Mouse (Mus musculus): ENCODE results near the gene Usp37. TPM values are rescaled to one million over a fixed set of nuclear protein-coding genes. Genes with fewer than 3 reads are reported as not detected.
A peak's percentile ranks its signal among the peaks of the same experiment; 100 is the strongest.

Usp37 gene
- polyA plus RNA-seq, 1 experiment from 2014 or later, result 28.1 TPM

MicroRNAs within 50 kb of the gene (microRNA counts, 519-probe panel; counts per million panel counts)
- microRNA mmu-miR-26b, result 3,726 counts per million, percentile 52 among the panel's probes with 10 or more counts

Small RNAs within 50 kb of the gene (microRNA-seq; reads per million reads assigned to microRNA genes)
- gene Gm25035, result not detected
- gene Mir26b, result 16,060 reads per million, percentile 97 among the genes with 10 or more reads in this experiment

Other genes starting within 250 kb of the Usp37 start
- 7.8 and 8.6 TPM in 2 replicates for gene Tmbim1, start 238.7 kb downstream of the Usp37 start, polyA plus RNA-seq (2015; fragmentation: Nextera tagmentation; extraction: Ambion mirVana)
- gene Catip, start 182.2 kb downstream of the Usp37 start, polyA plus RNA-seq (2015; fragmentation: Nextera tagmentation; extraction: Ambion mirVana), result 0.80 and 1.6 TPM in 2 replicates
- 2.4 and 2.5 TPM in 2 replicates for gene Slc11a1, start 169.1 kb downstream of the Usp37 start, polyA plus RNA-seq (2015; fragmentation: Nextera tagmentation; extraction: Ambion mirVana)
- gene Ctdsp1, start 152.8 kb downstream of the Usp37 start, polyA plus RNA-seq (2015; fragmentation: Nextera tagmentation; extraction: Ambion mirVana), result 18.5 and 19.8 TPM in 2 replicates
- gene Vil1, start 134.9 kb downstream of the Usp37 start, polyA plus RNA-seq (2015; fragmentation: Nextera tagmentation; extraction: Ambion mirVana), result 0.16 and 0.18 TPM in 2 replicates
- gene Cnot9, start 38.2 kb downstream of the Usp37 start, polyA plus RNA-seq (2015; fragmentation: Nextera tagmentation; extraction: Ambion mirVana), result 49.6 and 51.6 TPM in 2 replicates
- gene Plcd4, start 1.4 kb downstream of the Usp37 start, polyA plus RNA-seq (2015; fragmentation: Nextera tagmentation; extraction: Ambion mirVana), result 3.4 and 4.1 TPM in 2 replicates
- gene Zfp142, start 44.0 kb upstream of the Usp37 start, polyA plus RNA-seq (2015; fragmentation: Nextera tagmentation; extraction: Ambion mirVana), result 7.7 and 8.3 TPM in 2 replicates
- gene Bcs1l, start 44.0 kb upstream of the Usp37 start, polyA plus RNA-seq (2015; fragmentation: Nextera tagmentation; extraction: Ambion mirVana), result 21.6 and 23.3 TPM in 2 replicates
- gene Rnf25, start 57.1 kb upstream of the Usp37 start, polyA plus RNA-seq (2015; fragmentation: Nextera tagmentation; extraction: Ambion mirVana), result 46.4 and 47.5 TPM in 2 replicates
- 22.1 and 24.8 TPM in 2 replicates for gene Stk36, start 57.2 kb upstream of the Usp37 start, polyA plus RNA-seq (2015; fragmentation: Nextera tagmentation; extraction: Ambion mirVana)
- 11.9 and 13.3 TPM in 2 replicates for gene Ttll4, start 117.5 kb upstream of the Usp37 start, polyA plus RNA-seq (2015; fragmentation: Nextera tagmentation; extraction: Ambion mirVana)
- gene Cyp27a1, start 169.3 kb upstream of the Usp37 start, polyA plus RNA-seq (2015; fragmentation: Nextera tagmentation; extraction: Ambion mirVana), result 2.1 TPM in 2 replicates
- 0.16 and 0.21 TPM in 2 replicates for gene Prkag3, start 204.9 kb upstream of the Usp37 start, polyA plus RNA-seq (2015; fragmentation: Nextera tagmentation; extraction: Ambion mirVana)
- 3.6 and 4.5 TPM in 2 replicates for gene Wnt6, start 227.6 kb upstream of the Usp37 start, polyA plus RNA-seq (2015; fragmentation: Nextera tagmentation; extraction: Ambion mirVana)
- 0.19 and 0.45 TPM in 2 replicates for gene Wnt10a, start 247.2 kb upstream of the Usp37 start, polyA plus RNA-seq (2015; fragmentation: Nextera tagmentation; extraction: Ambion mirVana)